Mouse (Mus musculus): ENCODE results near the gene Nxph3.

GRCm38 (mm10) chr11:95495883-95496282, 18.5 kb downstream of the Nxph3 start:
- no peak for TF ChIP-seq CTCF (IDR thresholded peaks at IDR 0.05; ENCODE audit: low read depth)
- no peak for TF ChIP-seq EP300 (IDR thresholded peaks at IDR 0.05; ENCODE audit: low read depth)

Measured in liver, postnatal 0 days (tissue).